Mouse (Mus musculus): ENCODE data around the gene Rbms3.

DNA sequence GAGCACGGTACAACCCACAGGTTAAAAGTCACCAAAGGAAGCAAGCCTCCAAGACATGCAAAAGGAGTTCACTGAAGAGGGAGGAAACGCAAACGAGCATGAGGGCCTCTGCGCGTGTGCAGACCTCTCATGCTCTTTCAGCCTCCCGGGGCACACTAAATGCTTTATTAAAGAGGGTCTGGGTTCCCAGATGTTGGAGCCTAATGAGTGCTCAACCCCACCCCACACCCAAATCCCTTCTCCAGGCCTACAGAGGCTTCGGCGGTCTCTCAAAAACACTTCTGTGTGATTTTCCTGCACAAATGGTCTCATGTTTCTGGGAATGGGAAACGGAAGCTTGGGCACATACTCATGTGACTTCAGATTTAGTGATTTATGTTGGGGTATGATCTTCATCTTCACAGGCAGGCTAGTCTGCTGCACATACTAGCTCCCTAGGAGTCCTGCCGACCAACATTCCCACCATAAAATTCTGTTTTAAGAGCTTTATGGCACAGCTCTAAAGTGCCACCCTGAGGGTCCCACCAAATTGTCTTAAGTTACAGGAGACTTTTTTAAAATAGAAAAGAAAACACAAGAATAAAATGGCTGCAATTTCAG is 815.1 kb downstream of the Rbms3 start:
- no peak for TF ChIP-seq POLR2A (IDR thresholded peaks at IDR 0.05; ENCODE audit: insufficient read depth, low read depth, low read length)
- TF ChIP-seq CTCF (IDR thresholded peaks at IDR 0.05): no peak
- TF ChIP-seq EP300 (IDR thresholded peaks at IDR 0.05; ENCODE audit: insufficient read depth, low read depth, low read length): no peak
